Mouse (Mus musculus): ENCODE measurements at regions not wholly inside any gene's neighbourhood (a gene's known extent, or its start where the extent isn't known, plus 50 kb on each side); places are given as distances from the start of the nearest gene placed in this dataset.
"Not testable (repeated sequence)": the region's sequence is repeated elsewhere in the genome, so short reads cannot be mapped to it uniquely, and the experiment has no call there.

DNA sequence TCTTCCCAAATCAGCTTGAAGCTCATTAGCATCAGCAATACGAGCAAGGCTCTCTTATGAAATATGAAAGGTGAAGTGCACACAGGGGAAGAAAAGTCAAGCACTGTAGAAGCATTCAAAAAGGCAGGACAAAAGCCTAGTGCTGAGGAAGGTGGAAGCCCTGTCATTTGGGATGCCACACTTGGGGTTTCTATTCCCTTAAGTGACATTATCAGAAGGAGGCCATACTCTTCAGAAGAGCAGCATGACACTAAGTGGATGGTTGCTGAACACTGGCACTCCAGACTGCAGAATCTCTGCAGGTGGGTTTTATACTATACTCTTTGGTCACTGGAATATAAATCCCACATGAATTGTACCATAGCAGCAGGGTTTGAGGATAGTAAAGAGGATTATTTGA lies 120.4 kb upstream of the Pcsk1 start:
- ATAC-seq = no peak

DNA sequence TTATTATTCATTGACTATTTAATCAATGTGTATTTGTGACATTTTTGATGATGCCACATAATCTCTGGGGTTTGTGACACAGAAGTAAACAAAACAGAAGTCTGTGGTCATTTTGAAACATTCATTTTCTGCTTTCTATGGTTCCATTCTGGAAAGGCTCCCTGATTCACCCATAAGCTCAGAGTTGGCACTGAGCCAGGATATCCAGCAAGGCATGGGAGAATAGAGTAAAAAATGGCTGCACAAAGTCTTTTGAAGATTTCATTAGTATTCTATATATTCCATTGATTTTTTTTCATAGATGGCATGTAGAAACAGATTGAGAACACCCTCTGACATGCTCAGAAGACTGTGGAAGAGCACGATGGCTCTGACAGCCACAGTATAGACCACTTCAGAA lies 133.8 kb upstream of the Pcsk1 start:
- Histone ChIP-seq H3K4me2 (ENCODE audit: low read length) (no peak overlapping the region), H3K4me3 (ENCODE audit: low read length) (no peak overlapping the region), H3K9me3 (ENCODE audit: control insufficient read depth, low read length) (no peaks in the 10 kb centered on the region), H3K27me3 (replicated peaks; ENCODE audit: control insufficient read depth, insufficient read depth, low read length) (no peaks in the 10 kb centered on the region), H3K27ac (ENCODE audit: low read depth, low read length) (no peak overlapping the region), H3K4me1 (ENCODE audit: control insufficient read depth, insufficient read depth, low read depth, low read length) (no peaks in the 10 kb centered on the region), H3K36me3 (ENCODE audit: control insufficient read depth, insufficient read depth, low read length) (no peaks in the 10 kb centered on the region), H3K9ac (ENCODE audit: low read depth, low read length) (no peak overlapping the region)
- ATAC-seq = no peak
- WGBS = 50% methylated on average over 1 of the region's 1 CpGs

More for the DNA sequence above, 120.4 kb upstream of the Pcsk1 start:
- Histone ChIP-seq H3K27me3 (replicated peaks; ENCODE audit: control insufficient read depth, insufficient read depth, low read length) (no peaks in the 10 kb centered on the region), H3K9ac (ENCODE audit: low read depth, low read length) (no peak overlapping the region), H3K27ac (ENCODE audit: low read depth, low read length) (no peak overlapping the region), H3K4me3 (ENCODE audit: low read length) (no peak overlapping the region), H3K36me3 (ENCODE audit: control insufficient read depth, insufficient read depth, low read length) (no peaks in the 10 kb centered on the region), H3K4me2 (ENCODE audit: low read length) (no peak overlapping the region), H3K4me1 (ENCODE audit: control insufficient read depth, insufficient read depth, low read depth, low read length) (no peaks in the 10 kb centered on the region), H3K9me3 (ENCODE audit: control insufficient read depth, low read length) (no peaks in the 10 kb centered on the region)
- 60% methylated on average over 1 of the region's 1 CpGs for WGBS

DNA sequence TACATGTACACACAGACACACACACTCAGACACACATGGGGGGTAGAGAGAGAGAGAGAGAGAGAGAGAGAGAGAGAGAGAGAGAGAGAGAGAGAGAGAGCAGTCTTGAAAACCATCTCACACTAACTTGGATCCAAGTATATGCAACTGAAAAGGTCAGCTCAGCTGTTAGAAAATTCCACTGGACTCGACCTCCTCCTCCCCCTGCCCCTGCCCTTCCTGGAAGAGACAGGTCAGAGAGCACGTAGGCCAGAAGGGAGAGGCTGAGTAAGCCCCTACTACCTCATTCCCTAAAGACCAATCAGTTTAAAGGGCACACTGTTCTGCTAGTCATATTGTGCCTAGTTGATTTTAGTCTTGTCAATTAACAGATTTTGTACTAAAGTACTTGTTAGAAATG lies 105.0 kb upstream of the Cast start:
- H3K27ac ChIP-seq (ENCODE audit: low read depth, low read length); H3K9me3 ChIP-seq (ENCODE audit: control insufficient read depth, low read length); ATAC-seq; H3K27me3 ChIP-seq (replicated peaks; ENCODE audit: control insufficient read depth, insufficient read depth, low read length); H3K4me3 ChIP-seq (ENCODE audit: low read length); H3K36me3 ChIP-seq (ENCODE audit: control insufficient read depth, insufficient read depth, low read length); H3K9ac ChIP-seq (ENCODE audit: low read depth, low read length); H3K4me2 ChIP-seq (ENCODE audit: low read length); H3K4me1 ChIP-seq (ENCODE audit: control insufficient read depth, insufficient read depth, low read depth, low read length): not testable (repeated sequence)
- WGBS = 38% methylated on average over 2 of the region's 2 CpGs

DNA sequence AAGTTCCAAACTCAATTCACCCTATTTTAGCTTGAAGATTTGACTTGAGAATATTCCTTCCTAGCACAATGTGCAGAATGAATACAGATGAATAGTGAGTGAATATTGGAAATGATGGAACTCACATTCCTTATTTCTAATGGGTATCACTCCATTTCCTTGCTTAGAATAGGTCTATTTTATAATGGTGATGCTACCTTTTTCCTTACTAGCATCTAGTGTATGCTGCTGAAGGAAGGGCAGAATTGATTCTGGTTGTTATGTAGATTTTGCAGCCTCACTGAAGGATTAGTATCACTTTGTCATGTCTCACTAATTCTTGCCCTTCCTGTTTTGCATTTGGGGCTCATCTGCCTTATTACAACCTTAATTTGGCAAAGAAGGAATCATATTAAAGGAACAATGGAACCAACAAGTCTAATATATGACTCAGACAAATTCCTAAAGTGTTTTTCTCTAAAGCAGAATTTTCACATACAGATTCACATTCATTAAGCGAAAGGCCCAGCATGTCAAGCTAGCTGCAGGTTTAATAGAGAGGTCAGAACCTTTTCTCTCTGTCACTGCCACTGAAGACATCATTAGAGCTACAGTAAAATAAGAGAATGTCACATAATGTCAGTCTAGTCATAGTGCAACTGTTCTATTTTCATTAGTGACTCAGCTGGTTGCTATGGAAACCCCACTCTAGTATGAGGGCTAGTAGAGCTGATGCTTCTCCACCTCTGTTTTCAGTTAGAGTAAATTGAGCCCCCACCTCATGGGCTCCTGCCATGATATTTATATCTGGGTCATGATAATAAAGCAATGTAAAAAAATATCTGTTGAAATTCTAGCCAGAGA lies 94.8 kb upstream of the Cast start:
- Histone ChIP-seq H3K9ac (ENCODE audit: low read depth, low read length) (no peak overlapping the region), H3K4me1 (ENCODE audit: control insufficient read depth, insufficient read depth, low read depth, low read length) (no peaks in the 10 kb centered on the region), H3K27ac (ENCODE audit: low read depth, low read length) (no peak overlapping the region), H3K9me3 (ENCODE audit: control insufficient read depth, low read length) (no peaks in the 10 kb centered on the region), H3K4me2 (ENCODE audit: low read length) (no peak overlapping the region), H3K36me3 (ENCODE audit: control insufficient read depth, insufficient read depth, low read length) (no peaks in the 10 kb centered on the region), H3K4me3 (ENCODE audit: low read length) (no peak overlapping the region), H3K27me3 (replicated peaks; ENCODE audit: control insufficient read depth, insufficient read depth, low read length) (no peaks in the 10 kb centered on the region)
- ATAC-seq = peak; percentile 93
- WGBS = 68% methylated on average over 1 of the region's 1 CpGs

DNA sequence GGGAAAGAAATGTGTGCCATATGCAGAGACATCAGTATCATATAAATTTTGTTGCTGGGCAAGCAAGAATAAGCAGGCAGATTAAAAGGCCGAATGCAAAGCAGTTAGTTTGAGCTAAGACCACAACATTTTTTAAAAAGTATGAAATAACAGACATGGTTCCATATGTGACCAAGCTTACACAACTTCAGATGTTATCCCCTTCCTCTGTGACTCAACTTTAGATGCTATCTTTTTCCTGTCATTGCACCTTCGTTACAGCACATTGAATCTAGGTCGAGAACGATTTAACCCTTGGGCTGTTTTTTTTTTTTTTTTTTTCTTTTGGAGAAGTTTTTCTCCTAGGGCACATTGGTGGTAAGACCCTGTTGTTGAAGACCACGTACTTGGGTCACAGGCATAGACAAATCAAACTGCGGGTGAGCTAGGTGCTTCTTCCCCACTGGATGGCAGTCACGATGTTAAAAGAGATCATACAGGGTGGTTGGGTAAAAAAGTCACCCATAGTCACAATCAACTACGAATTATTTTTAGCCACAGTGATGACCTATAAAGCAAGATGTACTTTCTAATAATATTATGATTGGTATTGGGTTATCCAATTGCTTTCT lies 81.4 kb upstream of the Cast start:
- H3K36me3 ChIP-seq (ENCODE audit: control insufficient read depth, insufficient read depth, low read length) = no peaks in the 10 kb centered on the region
- no peaks in the 10 kb centered on the region for H3K4me1 ChIP-seq (ENCODE audit: control insufficient read depth, insufficient read depth, low read depth, low read length)
- no peak for ATAC-seq
- no peak overlapping the region for H3K4me3 ChIP-seq (ENCODE audit: low read length)
- H3K9me3 ChIP-seq (ENCODE audit: control insufficient read depth, low read length) = no peaks in the 10 kb centered on the region
- WGBS = 85% methylated on average over 8 of the region's 8 CpGs
- H3K4me2 ChIP-seq (ENCODE audit: low read length) = no peak overlapping the region
- no peaks in the 10 kb centered on the region for H3K27me3 ChIP-seq (replicated peaks; ENCODE audit: control insufficient read depth, insufficient read depth, low read length)
- H3K27ac ChIP-seq (ENCODE audit: low read depth, low read length) = no peak overlapping the region
- H3K9ac ChIP-seq (ENCODE audit: low read depth, low read length) = no peak overlapping the region

DNA sequence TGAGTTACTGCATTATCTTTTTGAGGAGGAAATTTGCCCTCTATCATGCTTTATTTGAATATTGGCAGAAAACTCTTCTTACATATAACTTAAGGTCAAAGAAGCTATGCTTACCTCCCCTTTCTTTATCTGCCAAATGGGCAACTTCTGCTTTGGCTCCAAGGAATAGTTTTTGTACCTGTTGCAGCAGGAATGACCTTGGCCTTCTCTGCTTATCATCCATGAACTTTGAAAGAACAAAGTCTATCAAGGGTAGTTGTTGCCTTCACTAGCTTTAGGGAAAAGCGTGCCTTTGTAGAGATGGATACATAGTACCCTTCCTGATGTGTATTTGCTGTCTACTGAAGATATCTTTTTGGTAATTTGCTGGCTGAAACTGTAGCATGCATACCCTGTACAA lies 59.1 kb upstream of the Cast start:
- ATAC-seq = no peak
- Histone ChIP-seq H3K4me3 (ENCODE audit: low read length) (no peak overlapping the region), H3K9me3 (ENCODE audit: control insufficient read depth, low read length) (no peaks in the 10 kb centered on the region), H3K27me3 (replicated peaks; ENCODE audit: control insufficient read depth, insufficient read depth, low read length) (no peaks in the 10 kb centered on the region), H3K4me2 (ENCODE audit: low read length) (no peak overlapping the region), H3K27ac (ENCODE audit: low read depth, low read length) (no peak overlapping the region), H3K4me1 (ENCODE audit: control insufficient read depth, insufficient read depth, low read depth, low read length) (no peaks in the 10 kb centered on the region), H3K9ac (ENCODE audit: low read depth, low read length) (no peak overlapping the region), H3K36me3 (ENCODE audit: control insufficient read depth, insufficient read depth, low read length) (no peaks in the 10 kb centered on the region)
- WGBS = 82% methylated on average over 1 of the region's 1 CpGs

DNA sequence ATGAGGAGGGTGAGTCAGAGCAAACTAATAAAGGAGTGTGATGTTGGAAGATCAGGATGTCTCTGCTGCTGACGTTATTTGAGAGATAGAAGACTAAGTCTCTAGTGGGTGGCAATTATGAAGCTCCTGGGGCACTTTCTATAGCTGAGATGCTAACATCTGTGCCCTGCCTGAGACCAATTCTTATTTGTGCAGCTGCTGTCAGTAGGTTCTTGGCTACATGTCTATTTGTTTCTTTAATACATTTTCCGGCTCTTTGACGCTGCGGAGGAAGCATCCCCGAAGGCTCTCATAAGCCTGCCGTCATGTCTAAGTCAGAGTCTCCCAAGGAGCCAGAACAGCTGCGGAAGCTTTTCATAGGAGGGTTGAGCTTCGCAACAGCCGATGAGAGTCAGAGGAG lies 55.4 kb upstream of the Cast start:
- Histone ChIP-seq H3K9me3 (ENCODE audit: control insufficient read depth, low read length) (no peaks in the 10 kb centered on the region), H3K4me3 (ENCODE audit: low read length) (no peak overlapping the region), H3K4me1 (ENCODE audit: control insufficient read depth, insufficient read depth, low read depth, low read length) (no peaks in the 10 kb centered on the region), H3K9ac (ENCODE audit: low read depth, low read length) (no peak overlapping the region), H3K4me2 (ENCODE audit: low read length) (no peak overlapping the region), H3K27ac (ENCODE audit: low read depth, low read length) (no peak overlapping the region), H3K27me3 (replicated peaks; ENCODE audit: control insufficient read depth, insufficient read depth, low read length) (no peaks in the 10 kb centered on the region), H3K36me3 (ENCODE audit: control insufficient read depth, insufficient read depth, low read length) (no peaks in the 10 kb centered on the region)
- WGBS = 77% methylated on average over 9 of the region's 9 CpGs
- no peak for ATAC-seq

DNA sequence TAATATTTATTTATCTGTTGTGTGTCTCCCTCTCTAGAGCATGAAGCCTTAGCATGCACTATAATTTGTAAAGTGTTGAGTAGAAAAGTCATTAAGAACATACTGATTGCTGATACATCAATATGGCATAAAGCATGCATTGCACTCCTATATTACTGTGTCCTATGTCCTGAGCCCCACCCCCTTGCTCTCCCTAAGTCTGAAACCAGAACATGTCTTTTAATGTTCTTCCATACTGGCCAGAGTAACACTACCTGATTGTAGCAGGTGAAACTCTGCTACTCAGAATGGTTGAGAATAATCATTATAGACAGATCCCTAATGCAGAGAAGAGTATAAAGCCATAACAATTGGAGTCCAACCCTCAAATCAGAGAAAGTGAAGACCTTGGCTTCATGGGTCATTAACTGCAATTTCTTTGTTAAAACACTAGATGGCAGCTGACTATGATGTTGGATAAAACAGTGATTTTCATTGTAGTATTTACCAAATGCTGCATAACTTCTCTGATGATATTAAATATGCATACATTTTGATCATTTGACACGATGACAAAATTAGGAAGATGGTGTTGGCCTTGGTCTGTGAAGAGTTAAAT lies 52.9 kb upstream of the Cast start:
- Histone ChIP-seq H3K27ac (ENCODE audit: low read depth, low read length) (no peak overlapping the region), H3K36me3 (ENCODE audit: control insufficient read depth, insufficient read depth, low read length) (no peaks in the 10 kb centered on the region), H3K9ac (ENCODE audit: low read depth, low read length) (no peak overlapping the region), H3K27me3 (replicated peaks; ENCODE audit: control insufficient read depth, insufficient read depth, low read length) (no peaks in the 10 kb centered on the region), H3K4me2 (ENCODE audit: low read length) (no peak overlapping the region), H3K4me3 (ENCODE audit: low read length) (no peak overlapping the region), H3K9me3 (ENCODE audit: control insufficient read depth, low read length) (no peaks in the 10 kb centered on the region), H3K4me1 (ENCODE audit: control insufficient read depth, insufficient read depth, low read depth, low read length) (no peaks in the 10 kb centered on the region)
- 20% methylated on average over 1 of the region's 1 CpGs for WGBS
- ATAC-seq = no peak

Data from hindbrain, embryonic 16.5 days (tissue).